Mouse (Mus musculus): ENCODE measurements around the gene Ndufb4.

The Ndufb4 gene

GRCm38 (mm10) chr16:37636107-37636506, 18.1 kb downstream of the Ndufb4 start:
- DNase-seq (ENCODE audit: low spot score in 2 of 2) = no peak

- no peak for DNase-seq (ENCODE audit: low spot score in 2 of 2)
Measured at GRCm38 (mm10) chr16:37635095-37635494, 19.2 kb downstream of the Ndufb4 start.

GRCm38 (mm10) chr16:37634578-37634977, 19.7 kb downstream of the Ndufb4 start:
- DNase-seq (ENCODE audit: low spot score in 2 of 2) = no peak

GRCm38 (mm10) chr16:37629011-37629410, 25.2 kb downstream of the Ndufb4 start:
- no peak for DNase-seq (ENCODE audit: low spot score in 2 of 2)

GRCm38 (mm10) chr16:37628336-37628735, 25.9 kb downstream of the Ndufb4 start:
- no peak for DNase-seq (ENCODE audit: low spot score in 2 of 2)

GRCm38 (mm10) chr16:37626388-37626949, 27.8 kb downstream of the Ndufb4 start:
- DNase-seq (ENCODE audit: low spot score in 2 of 2) = no peak

GRCm38 (mm10) chr16:37622919-37623318, 31.3 kb downstream of the Ndufb4 start:
- no peak for DNase-seq (ENCODE audit: low spot score in 2 of 2)

- no peak for DNase-seq (ENCODE audit: low spot score in 2 of 2)
Measured at GRCm38 (mm10) chr16:37622403-37622802, 31.9 kb downstream of the Ndufb4 start.

GRCm38 (mm10) chr16:37617695-37618094, 36.6 kb downstream of the Ndufb4 start:
- no peak for DNase-seq (ENCODE audit: low spot score in 2 of 2)

- DNase-seq (ENCODE audit: low spot score in 2 of 2) = no peak
Measured at GRCm38 (mm10) chr16:37616104-37616503, 38.1 kb downstream of the Ndufb4 start.

GRCm38 (mm10) chr16:37615429-37615828, 38.8 kb downstream of the Ndufb4 start:
- DNase-seq (ENCODE audit: low spot score in 2 of 2) = no peak

GRCm38 (mm10) chr16:37614540-37614939, 39.7 kb downstream of the Ndufb4 start:
- no peak for DNase-seq (ENCODE audit: low spot score in 2 of 2)

GRCm38 (mm10) chr16:37612013-37612412, 42.2 kb downstream of the Ndufb4 start:
- DNase-seq (ENCODE audit: low spot score in 2 of 2) = no peak

- DNase-seq (ENCODE audit: low spot score in 2 of 2) = no peak
Measured at GRCm38 (mm10) chr16:37611072-37611471, 43.2 kb downstream of the Ndufb4 start.

GRCm38 (mm10) chr16:37610333-37610732, 43.9 kb downstream of the Ndufb4 start:
- DNase-seq (ENCODE audit: low spot score in 2 of 2) = no peak

- DNase-seq (ENCODE audit: low spot score in 2 of 2) = no peak
Measured at GRCm38 (mm10) chr16:37604243-37604642, 50.0 kb downstream of the Ndufb4 start.

GRCm38 (mm10) chr16:37603431-37603830, 50.8 kb downstream of the Ndufb4 start:
- no peak for DNase-seq (ENCODE audit: low spot score in 2 of 2)

GRCm38 (mm10) chr16:37599326-37599725, 54.9 kb downstream of the Ndufb4 start:
- DNase-seq (ENCODE audit: low spot score in 2 of 2) = no peak

GRCm38 (mm10) chr16:37598463-37598862, 55.8 kb downstream of the Ndufb4 start:
- DNase-seq (ENCODE audit: low spot score in 2 of 2) = no peak

- DNase-seq (ENCODE audit: low spot score in 2 of 2) = no peak
Measured at GRCm38 (mm10) chr16:37597412-37597811, 56.8 kb downstream of the Ndufb4 start.
